In genomic region chr12:65403124-65403523, GRCm38 (mm10) we compare ENCODE assay signal across 22 mouse cellular contexts.
"Had no signal": no experiment of that assay in that cellular context is flagged by ENCODE, and none has a peak within 500 bp of the region (broad histone marks: within the 10 kb centered on the region; RNA-seq: fewer than 3 reads in every experiment).

No protein-coding gene starts in this region.

- ATAC-seq: liver, postnatal 0 days; lung, postnatal 0 days had no signal

- H3K27ac ChIP-seq: kidney, embryonic 15.5 days; limb, embryonic 12.5 days; limb, embryonic 15.5 days; liver, embryonic 14.5 days; macrophage; neural tube, embryonic 12.5 days; neural tube, embryonic 15.5 days; stomach, postnatal 0 days had no signal

- H3K9ac ChIP-seq: kidney, embryonic 15.5 days; limb, embryonic 12.5 days; limb, embryonic 15.5 days; liver, embryonic 14.5 days; liver, postnatal 0 days; lung, embryonic 14.5 days; neural tube, embryonic 12.5 days; neural tube, embryonic 15.5 days had no signal

- H3K36me3 ChIP-seq: kidney, embryonic 15.5 days; limb, embryonic 12.5 days; limb, embryonic 15.5 days; neural tube, embryonic 12.5 days; neural tube, embryonic 15.5 days had no signal

- H3K9me3 ChIP-seq: kidney, embryonic 15.5 days; limb, embryonic 12.5 days; limb, embryonic 15.5 days; neural tube, embryonic 12.5 days; neural tube, embryonic 15.5 days had no signal

- H3K4me3 ChIP-seq: kidney, embryonic 15.5 days; limb, embryonic 12.5 days; limb, embryonic 15.5 days; neural tube, embryonic 12.5 days; neural tube, embryonic 15.5 days had no signal

- DNase-seq: kidney, adult 11 months; kidney, adult 8-10 months; kidney, postnatal 4 days; left cerebral cortex, postnatal 4 days; liver, postnatal 0 days; lung, embryonic 14.5 days; right cerebral cortex, adult 18-20 months; right cerebral cortex, postnatal 14 days; right cerebral cortex, postnatal 4 days; thymus, adult 2 months; thymus, postnatal 14 days; thymus, postnatal 4 days had no signal

- H3K4me1 ChIP-seq: kidney, embryonic 15.5 days; limb, embryonic 12.5 days; limb, embryonic 15.5 days; neural tube, embryonic 12.5 days; neural tube, embryonic 15.5 days had no signal

- H3K4me2 ChIP-seq: kidney, embryonic 15.5 days; limb, embryonic 12.5 days; limb, embryonic 15.5 days; liver, embryonic 11.5 days; lung, embryonic 14.5 days; neural tube, embryonic 12.5 days; neural tube, embryonic 15.5 days had no signal

- H3K27me3 ChIP-seq: kidney, embryonic 15.5 days; limb, embryonic 12.5 days; limb, embryonic 15.5 days; neural tube, embryonic 12.5 days; neural tube, embryonic 15.5 days had no signal
